Mouse (Mus musculus) myocyte (in vitro differentiated cells): ENCODE data around the gene Fam173a.

Experiments used
- CEBPB ChIP-seq: IDR thresholded peaks from 2 replicates; pipeline ENCODE4 v1.6.1; 2011; ENCODE audit warnings: mild to moderate bottlenecking, moderate library complexity; ENCODE audit not compliant: poor library complexity, insufficient read depth, severe bottlenecking
- E2F4 ChIP-seq: IDR thresholded peaks from one replicate; pipeline ENCODE4 v1.6.1; 2011; ENCODE audit warnings: mild to moderate bottlenecking, control low read depth, moderate library complexity; ENCODE audit not compliant: insufficient read depth
- MAX ChIP-seq: IDR thresholded peaks from one replicate; pipeline ENCODE4 v1.6.1; 2011; ENCODE audit warnings: low read depth, mild to moderate bottlenecking, control low read depth
- POLR2A ChIP-seq: IDR thresholded peaks from one replicate; pipeline ENCODE4 v1.6.1; 2011; ENCODE audit warnings: low read depth, mild to moderate bottlenecking, control low read depth, moderate library complexity; ENCODE audit not compliant: insufficient read length
- POLR2AphosphoS2 ChIP-seq: IDR thresholded peaks from one replicate; pipeline ENCODE4 v1.6.1; 2011; ENCODE audit warnings: low read depth, control low read depth; ENCODE audit not compliant: insufficient read length
- SRF ChIP-seq: IDR thresholded peaks from one replicate; pipeline ENCODE4 v1.6.1; 2011; ENCODE audit warnings: low read depth; ENCODE audit not compliant: control insufficient read depth, insufficient read length
- TCF12 ChIP-seq: IDR thresholded peaks from one replicate; pipeline ENCODE4 v1.6.1; 2011; ENCODE audit warnings: mild to moderate bottlenecking, control low read depth; ENCODE audit not compliant: poor library complexity, insufficient read depth, severe bottlenecking

DNA sequence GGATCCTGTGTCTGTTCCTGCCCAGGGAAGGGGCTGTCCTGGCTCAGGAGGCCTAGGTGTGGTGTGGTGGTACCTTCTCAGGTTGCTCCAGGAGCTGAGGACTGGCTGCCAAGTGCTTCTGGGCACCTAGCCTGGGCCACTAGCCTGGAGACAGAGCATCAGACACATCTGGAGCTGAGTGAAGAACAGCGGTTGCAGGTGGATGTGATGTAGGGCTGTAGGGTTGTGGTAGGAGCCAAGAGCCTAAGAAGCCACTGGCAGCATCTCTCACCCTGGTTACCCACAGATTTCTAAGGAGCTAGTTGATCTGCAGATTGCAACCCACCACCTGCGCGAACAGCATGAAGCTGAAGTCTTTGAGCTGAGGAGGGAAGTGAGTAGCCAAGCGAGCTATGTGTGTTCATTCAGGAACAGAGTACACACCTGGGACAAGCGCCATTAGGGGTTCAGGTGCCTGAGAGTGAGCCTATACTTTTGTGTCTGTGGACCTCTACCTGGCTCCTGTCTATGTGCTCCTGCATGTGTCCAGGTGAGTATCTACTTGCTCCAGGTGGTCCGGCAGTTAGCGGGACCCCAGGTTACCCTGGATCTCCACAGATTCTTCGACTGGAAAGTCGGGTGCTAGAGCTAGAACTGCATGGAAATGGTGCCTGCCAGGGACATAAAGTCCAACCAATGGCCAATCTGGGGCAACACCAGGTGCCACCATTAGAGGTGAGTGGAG is 5.8 kb downstream of the Fam173a start:
- no peak for TF ChIP-seq POLR2A
- no peak for TF ChIP-seq CEBPB
- TF ChIP-seq MAX: no peak
- TF ChIP-seq SRF: no peak
- TF ChIP-seq POLR2AphosphoS2: peak; percentile 58
- no peak for TF ChIP-seq TCF12
- no peak for TF ChIP-seq E2F4
